Mouse (Mus musculus) cerebellum, adult 2 months (tissue): Measurements from ENCODE around the gene Hspe1.

Experiments
- CTCF ChIP-seq: fragments of 200-500 bp; IDR thresholded peaks from 2 replicates; pipeline ENCODE4 v1.5.1; 2011; ENCODE audit warnings: low read depth, mild to moderate bottlenecking, control low read depth, low read length, moderate library complexity, borderline replicate concordance; ENCODE audit not compliant: insufficient read depth
- POLR2A ChIP-seq: fragments of 200-500 bp; IDR thresholded peaks from 2 replicates; pipeline ENCODE4 v1.6.1; 2011; ENCODE audit warnings: low read length, control low read depth, borderline replicate concordance; ENCODE audit not compliant: insufficient read depth

DNA sequence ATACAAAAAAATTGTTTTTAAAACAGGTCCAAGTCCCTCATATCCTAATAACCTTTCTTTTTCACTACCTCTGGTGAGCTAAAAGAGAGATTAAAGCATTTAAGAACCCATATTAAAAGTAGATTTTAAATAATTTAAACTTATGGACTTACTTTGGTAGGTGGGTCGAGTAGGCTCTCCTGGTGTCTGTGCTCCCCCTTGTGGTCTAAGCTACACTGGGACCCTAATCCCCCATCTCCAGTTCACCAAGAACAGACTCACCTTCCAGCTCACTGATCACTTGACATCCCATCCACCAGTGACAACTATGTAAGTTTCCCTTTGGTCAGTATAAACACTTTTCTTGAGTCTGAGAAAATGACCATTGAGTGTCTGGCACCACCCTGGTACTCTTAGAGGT is 45.7 kb upstream of the Hspe1 start:
- TF ChIP-seq CTCF = no peak
- TF ChIP-seq POLR2A = no peak
